Mouse (Mus musculus) liver, adult 2 months (tissue): ENCODE results near the gene Acad9. TPM values are rescaled to one million over a fixed set of nuclear protein-coding genes. Genes with fewer than 3 reads are reported as not detected.
"Not testable (repeated sequence)": the region's sequence is repeated elsewhere in the genome, so short reads cannot be mapped to it uniquely, and the experiment has no call there.

Experiments
- DNase-seq: peaks from one replicate; pipeline ENCODE4 v3.0.0-alpha.2; 2011; ENCODE audit warnings: low read depth, low spot score; ENCODE audit errors: extremely low read depth
- H3K27ac ChIP-seq: fragments of 200-500 bp; replicated peaks from 2 replicates; pipeline ENCODE4 v1.5.1; 2012; ENCODE audit warnings: low read depth, mild to moderate bottlenecking, control low read depth, inconsistent platforms, low read length; ENCODE audit not compliant: insufficient read depth
- H3K27me3 ChIP-seq: fragments of 200-500 bp; 2 replicates; pipeline ENCODE4 v1.6.1; 2012; ENCODE audit warnings: mild to moderate bottlenecking, moderate library complexity, low read length, inconsistent platforms; ENCODE audit not compliant: control insufficient read depth, insufficient read depth
- H3K36me3 ChIP-seq: fragments of 200-500 bp; 2 replicates; pipeline ENCODE4 v1.6.1; 2012; ENCODE audit warnings: low read length, inconsistent platforms; ENCODE audit not compliant: control insufficient read depth, insufficient read depth
- H3K4me1 ChIP-seq: fragments of 200-500 bp; 2 replicates; pipeline ENCODE4 v1.6.1; 2011; ENCODE audit warnings: low read length; ENCODE audit not compliant: control insufficient read depth, insufficient read depth
- H3K4me3 ChIP-seq: fragments of 200-500 bp; 2 replicates; pipeline ENCODE4 v1.5.1; 2011; ENCODE audit warnings: low read depth, mild to moderate bottlenecking, control low read depth, low read length, moderate library complexity; ENCODE audit not compliant: insufficient read depth
- H3K79me2 ChIP-seq: fragments of 200-500 bp; 2 replicates; pipeline ENCODE4 v1.6.1; 2012; ENCODE audit warnings: inconsistent platforms, mild to moderate bottlenecking, low read length, moderate library complexity; ENCODE audit not compliant: control insufficient read depth, insufficient read depth
- H3K9ac ChIP-seq: fragments of 200-500 bp; 2 replicates; pipeline ENCODE4 v1.6.1; 2012; ENCODE audit warnings: low read depth, mild to moderate bottlenecking, control low read depth, inconsistent platforms, low read length
- CTCF ChIP-seq: fragments of 200-500 bp; IDR thresholded peaks from 2 replicates; pipeline ENCODE4 v1.5.1; 2011; ENCODE audit warnings: low read depth, low read length, control low read depth
- POLR2A ChIP-seq: fragments of 200-500 bp; IDR thresholded peaks from 2 replicates; pipeline ENCODE4 v1.6.1; 2011; ENCODE audit warnings: low read length, control low read depth; ENCODE audit not compliant: insufficient read depth; ENCODE audit errors: extremely low read depth
- WGBS: fragments of 180-500 bp; shearing (Covaris S2); methylation state at CpG from one replicate; pipeline ENCODE4 v1.1.7; 2018; 5-methylcytosine and 5-hydroxymethylcytosine counted together
- polyA plus RNA-seq: library from polyadenylated mRNA; depleted of rRNA; stranded (reverse); fragments of >200 nt; gene quantifications from 2 replicates; pipeline ENCODE4 v1.2.3, GENCODE M21; 2012
- total RNA-seq: library from RNA; depleted of rRNA; stranded (reverse); fragments of >200 nt; gene quantifications from 2 replicates; pipeline ENCODE4 v1.2.3, GENCODE M21; 2014

Gene Acad9
- total and polyA plus RNA-seq, 2 experiments, result 18.8 to 47.8 TPM

DNA sequence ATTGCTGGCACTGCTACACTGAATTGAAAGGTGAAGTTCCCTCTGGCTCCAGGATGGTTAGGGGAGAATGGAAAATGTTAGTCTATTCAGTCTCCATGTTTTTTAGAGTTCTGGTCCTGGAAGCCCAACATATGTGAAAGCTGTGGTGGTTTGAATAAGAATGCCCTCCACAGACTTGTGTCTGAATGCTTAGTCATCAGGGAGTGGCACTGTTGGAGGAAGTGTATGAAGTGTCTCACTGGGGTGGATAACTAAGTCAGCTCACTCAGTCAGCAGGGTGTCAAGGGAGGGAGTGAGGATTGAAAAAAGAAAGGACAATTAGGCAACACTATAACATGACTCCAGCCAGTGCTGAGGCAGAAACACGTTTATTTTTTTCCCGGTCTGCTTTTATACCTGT is 29.6 kb downstream of the Acad9 start:
- Histone ChIP-seq H3K27me3 (no peaks in the 10 kb centered on the region), H3K36me3 (peaks cover 8% of the 10 kb centered on the region; the same call in 1 of the 2 replicates), H3K79me2 (no peaks in the 10 kb centered on the region), H3K4me1 (no peaks in the 10 kb centered on the region), H3K27ac (no peak overlapping the region), H3K9ac (no peak overlapping the region), H3K4me3 (no peak overlapping the region)
- TF ChIP-seq CTCF (no peak), POLR2A (no peak)
- WGBS, result 96% methylated on average over 2 of the region's 2 CpGs
- no peak for DNase-seq

DNA sequence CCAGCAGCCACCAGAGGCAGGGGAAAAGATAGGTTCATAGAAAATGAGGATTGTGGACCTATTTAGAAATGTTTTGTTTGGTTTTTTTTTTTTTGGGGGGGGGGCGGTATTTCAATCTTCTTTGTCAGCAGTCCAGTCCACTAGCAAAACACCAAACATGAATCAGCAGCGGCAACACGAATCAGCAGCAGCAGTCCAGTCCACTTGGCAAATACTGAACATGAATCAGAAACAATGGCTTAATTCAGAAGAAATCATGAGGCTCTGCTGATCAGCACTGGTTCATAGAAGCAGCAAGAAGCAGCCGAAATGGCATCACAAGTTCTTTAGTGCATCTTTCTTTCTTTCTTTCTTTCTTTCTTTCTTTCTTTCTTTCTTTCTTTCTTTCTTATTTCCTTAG is 50.3 kb downstream of the Acad9 start:
- DNase-seq, result no peak
- 84% methylated on average over 4 of the region's 4 CpGs for WGBS
- H3K79me2 ChIP-seq, result no peaks in the 10 kb centered on the region
- H3K4me1 ChIP-seq, result no peaks in the 10 kb centered on the region
- H3K27ac ChIP-seq, result no peak overlapping the region
- no peak overlapping the region for H3K4me3 ChIP-seq
- no peaks in the 10 kb centered on the region for H3K27me3 ChIP-seq
- TF ChIP-seq POLR2A (no peak), CTCF (no peak)
- H3K9ac ChIP-seq, result no peak overlapping the region
- H3K36me3 ChIP-seq, result no peaks in the 10 kb centered on the region

DNA sequence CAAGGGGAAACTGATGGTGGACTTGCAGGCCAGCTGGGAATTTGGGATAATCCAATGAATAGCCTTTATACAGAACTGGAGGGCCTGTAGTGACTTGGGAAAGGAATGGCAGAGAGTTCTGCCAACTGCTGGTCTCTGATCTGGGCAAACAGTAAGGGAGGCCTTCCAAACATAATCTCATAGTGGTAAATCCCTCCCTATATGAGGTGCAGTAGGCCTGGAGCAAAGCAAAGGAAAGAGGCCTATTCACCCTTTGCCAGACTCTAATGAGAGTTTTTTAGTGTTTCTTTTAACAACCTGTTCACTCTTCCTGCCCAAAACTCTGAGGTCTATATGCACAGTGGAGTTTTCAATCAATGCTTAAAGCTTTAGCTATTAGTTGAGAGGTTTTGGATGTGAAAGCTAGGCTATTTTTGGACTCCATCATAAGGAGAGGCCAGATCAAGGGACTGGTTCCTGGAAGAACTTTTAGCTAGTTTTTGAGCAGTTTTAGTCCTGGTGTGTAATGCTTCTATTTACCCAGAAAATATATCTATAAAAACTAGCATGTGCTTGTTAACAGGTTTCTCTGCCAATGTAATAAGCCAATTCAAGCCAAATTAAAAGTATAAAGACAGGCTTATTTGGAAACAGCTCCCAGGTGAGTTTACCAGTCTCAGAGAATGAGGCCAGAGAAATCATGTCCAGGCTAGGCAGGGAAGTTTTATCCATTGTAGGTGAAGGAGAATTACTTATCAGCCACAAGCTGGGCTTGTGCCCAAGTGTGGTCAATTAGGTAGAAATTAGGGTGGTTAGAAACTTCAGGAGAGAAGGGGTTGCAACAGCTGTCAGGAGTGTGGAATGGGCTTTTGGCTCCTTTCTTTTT is 54.1 kb downstream of the Acad9 start:
- no peaks in the 10 kb centered on the region for H3K36me3 ChIP-seq
- no peaks in the 10 kb centered on the region for H3K79me2 ChIP-seq
- H3K4me3 ChIP-seq, result no peak overlapping the region
- no peak overlapping the region for H3K27ac ChIP-seq
- H3K4me1 ChIP-seq, result no peaks in the 10 kb centered on the region
- DNase-seq, result no peak
- no peak overlapping the region for H3K9ac ChIP-seq
- no peak for TF ChIP-seq CTCF
- TF ChIP-seq POLR2A, result no peak
- H3K27me3 ChIP-seq, result no peaks in the 10 kb centered on the region

DNA sequence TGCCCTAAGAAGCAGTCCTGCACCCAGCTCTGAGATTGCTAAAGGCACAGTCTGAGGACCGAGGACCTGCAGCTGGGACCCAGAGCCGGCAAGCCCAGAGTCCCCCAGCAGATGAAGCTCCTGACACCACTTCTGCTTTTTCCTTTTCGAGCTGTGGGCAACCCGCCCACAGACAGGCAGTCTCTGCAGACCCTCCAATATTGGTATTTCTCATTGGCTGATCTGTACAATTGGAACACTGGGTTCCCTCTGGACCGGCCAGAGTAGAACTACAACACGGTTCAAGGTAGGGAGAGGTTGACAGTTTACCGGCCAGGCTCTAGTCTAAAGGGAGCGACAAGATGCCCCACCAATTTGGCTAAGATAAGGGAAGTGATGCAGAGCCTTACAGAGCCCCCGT is 60.4 kb downstream of the Acad9 start:
- not testable (repeated sequence) for H3K9ac ChIP-seq
- WGBS, result 91% methylated on average over 9 of the region's 9 CpGs

DNA sequence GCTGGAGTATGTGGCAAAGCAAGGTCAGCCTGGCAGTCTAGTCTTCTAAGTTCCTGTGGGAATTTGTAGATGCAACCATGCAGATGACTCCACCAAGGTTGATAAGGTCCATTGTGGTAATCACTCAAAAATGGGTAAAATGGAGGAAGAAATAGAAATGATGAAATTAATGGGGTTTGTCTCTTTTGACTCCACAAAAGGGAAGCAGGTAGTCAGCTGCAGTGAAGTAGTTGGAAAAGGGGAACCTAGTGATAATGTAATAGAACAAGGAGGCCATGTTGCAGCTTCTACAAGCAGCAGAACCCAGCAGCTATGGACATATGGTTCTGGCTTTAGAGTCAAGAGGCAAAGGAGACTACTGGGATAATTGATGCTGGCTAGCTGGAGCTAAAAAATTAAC is 70.4 kb downstream of the Acad9 start:
- H3K27ac ChIP-seq, result no peak overlapping the region
- H3K36me3 ChIP-seq, result no peaks in the 10 kb centered on the region
- H3K4me1 ChIP-seq, result no peaks in the 10 kb centered on the region
- DNase-seq, result no peak
- no peak overlapping the region for H3K9ac ChIP-seq
- no peaks in the 10 kb centered on the region for H3K79me2 ChIP-seq
- H3K27me3 ChIP-seq, result no peaks in the 10 kb centered on the region
- TF ChIP-seq CTCF (no peak), POLR2A (no peak)
- no peak overlapping the region for H3K4me3 ChIP-seq

More for the DNA sequence above, 60.4 kb downstream of the Acad9 start:
- not testable (repeated sequence) for H3K36me3 ChIP-seq, H3K27ac ChIP-seq, DNase-seq, H3K4me1 ChIP-seq, H3K4me3 ChIP-seq, H3K79me2 ChIP-seq, H3K27me3 ChIP-seq

DNA sequence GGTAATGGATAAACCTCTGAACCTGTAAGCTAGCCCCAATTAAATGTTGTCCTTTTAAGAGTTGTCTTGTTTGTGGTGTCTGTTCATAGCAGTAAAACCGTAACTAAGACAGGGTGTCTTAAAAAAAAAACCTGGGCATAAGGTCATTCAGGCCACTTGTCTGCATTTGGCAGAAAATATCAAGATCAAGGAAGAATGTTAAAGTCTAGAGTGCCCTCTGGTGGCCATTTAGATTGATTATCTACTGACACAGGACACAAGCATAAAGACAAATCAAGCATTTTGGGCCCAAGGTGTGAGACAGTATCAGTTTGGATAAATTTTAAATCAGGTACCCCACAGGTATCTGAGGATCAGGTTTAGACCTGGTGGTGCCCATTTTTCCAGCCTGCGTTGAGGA is 71.8 kb downstream of the Acad9 start:
- Histone ChIP-seq H3K36me3 (no peaks in the 10 kb centered on the region), H3K79me2 (no peaks in the 10 kb centered on the region), H3K4me3 (no peak overlapping the region), H3K4me1 (no peaks in the 10 kb centered on the region), H3K27ac (no peak overlapping the region), H3K27me3 (no peaks in the 10 kb centered on the region), H3K9ac (no peak overlapping the region)
- DNase-seq, result peak; percentile 82
- TF ChIP-seq CTCF (peak; percentile 45; the same call in 1 of the 2 replicates), POLR2A (no peak)
- 36% methylated on average over 2 of the region's 2 CpGs for WGBS
